Mouse (Mus musculus): ENCODE measurements around the gene Olfr1066.
"Not testable (repeated sequence)": the region's sequence is repeated elsewhere in the genome, so short reads cannot be mapped to it uniquely, and the experiment has no call there.

The Olfr1066 gene

GRCm38 (mm10) chr2:86456169-86456568 is at the start of gene Olfr1066:
Gene Olfr1066 (minus strand): TSS chr2:86456269.
- no peak for DNase-seq (ENCODE audit: low read depth, low spot score)

- no peak for DNase-seq (ENCODE audit: low read depth, low spot score)
Measured at GRCm38 (mm10) chr2:86487286-86487685, 31.2 kb upstream of the Olfr1066 start, which contains the start of gene Olfr228. Gene Olfr228 (minus strand): TSS chr2:86487386.

- peak; percentile 53 for DNase-seq (ENCODE audit: low read depth, low spot score)
Measured at GRCm38 (mm10) chr2:86464442-86465109, 8.5 kb upstream of the Olfr1066 start.

GRCm38 (mm10) chr2:86460434-86460833 is 4.4 kb upstream of the Olfr1066 start:
- no peak for DNase-seq (ENCODE audit: low read depth, low spot score)

GRCm38 (mm10) chr2:86450491-86450890 is 5.6 kb downstream of the Olfr1066 start, which contains the start of gene Olfr1065:
Gene Olfr1065 (minus strand): TSS chr2:86450591.
- not testable (repeated sequence) for DNase-seq (ENCODE audit: low read depth, low spot score)

GRCm38 (mm10) chr2:86442101-86442500 is 14.0 kb downstream of the Olfr1066 start:
- DNase-seq (ENCODE audit: low read depth, low spot score): peak; percentile 90

GRCm38 (mm10) chr2:86428511-86428910 is 27.6 kb downstream of the Olfr1066 start:
- not testable (repeated sequence) for DNase-seq (ENCODE audit: low read depth, low spot score)

- DNase-seq (ENCODE audit: low read depth, low spot score): not testable (repeated sequence)
Measured at GRCm38 (mm10) chr2:86426649-86427048, 29.4 kb downstream of the Olfr1066 start, which contains the start of gene Olfr1062. Gene Olfr1062 (minus strand): TSS chr2:86426749.

GRCm38 (mm10) chr2:86413950-86414349 is 42.1 kb downstream of the Olfr1066 start, which contains the start of gene Olfr1061:
Gene Olfr1061 (minus strand): TSS chr2:86414050.
- no peak for DNase-seq (ENCODE audit: low read depth, low spot score)
